Mouse (Mus musculus) kidney, adult 9 months (tissue): ENCODE data around the gene Sap30bp.
A peak's percentile ranks its signal among the peaks of the same experiment; 100 is the strongest.

ENCODE experiments used
- DNase-seq: peaks from one replicate; pipeline ENCODE4 v3.0.0; 2022

Gene Sap30bp

DNA sequence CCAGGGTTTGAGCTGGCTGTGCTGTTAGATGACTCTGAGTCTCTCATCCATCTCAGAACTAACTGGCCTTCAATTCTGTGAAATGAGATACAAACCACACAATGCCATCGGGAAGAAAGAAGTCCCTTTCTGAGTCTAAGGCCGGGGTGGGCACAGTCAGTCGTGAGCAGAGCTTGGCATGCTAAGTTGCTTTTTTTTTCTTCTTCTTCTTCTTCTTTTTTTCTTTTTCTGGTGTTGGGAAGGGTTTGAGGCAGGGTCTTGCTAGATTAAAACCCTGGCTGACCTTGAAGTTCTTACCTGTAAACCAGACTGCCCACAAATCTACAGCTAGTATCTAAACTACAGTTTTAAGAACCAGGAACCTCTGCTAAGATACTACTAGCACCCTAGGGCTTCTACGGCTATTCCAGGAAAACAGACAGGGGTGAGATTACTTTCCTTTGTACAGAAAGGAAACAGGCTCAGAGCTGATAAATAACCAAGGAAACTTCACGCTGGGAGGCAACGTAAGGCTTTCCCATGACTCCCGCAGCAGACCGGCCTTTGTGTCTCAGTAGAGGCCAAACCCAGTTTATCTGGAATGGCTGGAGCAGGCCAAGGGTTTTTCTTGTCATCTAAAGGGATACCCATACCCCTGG lies 71.2 kb downstream of the Sap30bp start:
- DNase-seq: no peak

GRCm38 (mm10) chr11:116004840-116005700 lies 72.0 kb downstream of the Sap30bp start:
- peak; percentile 58 for DNase-seq

- no peak for DNase-seq
Measured at GRCm38 (mm10) chr11:116005701-116006419, 72.8 kb downstream of the Sap30bp start.

DNA sequence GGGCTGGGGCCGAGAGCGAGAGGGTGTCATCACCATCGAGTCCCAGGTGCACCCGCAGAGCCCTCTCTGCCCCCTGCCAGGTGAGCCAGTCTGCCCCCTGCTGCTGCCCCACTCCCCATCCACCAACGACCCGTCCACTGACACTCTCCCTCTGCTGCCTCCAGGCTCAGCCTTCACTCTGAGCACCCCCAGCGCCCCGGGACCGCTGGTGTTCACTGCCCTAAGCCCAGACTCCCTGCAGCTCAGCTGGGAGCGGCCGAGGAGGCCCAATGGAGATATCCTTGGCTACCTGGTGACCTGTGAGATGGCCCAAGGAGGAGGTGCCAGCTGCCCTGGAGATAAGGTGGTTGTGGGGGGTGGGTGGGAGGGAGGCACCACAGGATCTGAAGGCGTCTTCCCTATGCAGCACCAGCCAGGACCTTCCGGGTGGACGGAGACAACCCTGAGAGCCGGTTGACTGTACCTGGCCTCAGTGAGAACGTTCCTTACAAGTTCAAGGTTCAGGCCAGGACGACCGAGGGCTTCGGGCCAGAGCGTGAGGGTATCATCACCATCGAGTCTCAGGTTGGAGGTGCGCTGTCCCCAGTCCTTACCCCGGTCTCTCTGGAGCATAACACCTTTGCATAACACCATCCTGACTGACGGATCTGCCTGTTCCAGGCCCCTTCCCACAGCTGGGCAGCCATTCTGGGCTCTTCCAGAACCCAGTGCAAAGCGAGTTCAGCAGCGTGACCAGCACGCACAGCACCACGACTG lies 74.2 kb downstream of the Sap30bp start:
- DNase-seq: no peak

GRCm38 (mm10) chr11:116008411-116008810 lies 75.3 kb downstream of the Sap30bp start:
- DNase-seq: no peak

DNA sequence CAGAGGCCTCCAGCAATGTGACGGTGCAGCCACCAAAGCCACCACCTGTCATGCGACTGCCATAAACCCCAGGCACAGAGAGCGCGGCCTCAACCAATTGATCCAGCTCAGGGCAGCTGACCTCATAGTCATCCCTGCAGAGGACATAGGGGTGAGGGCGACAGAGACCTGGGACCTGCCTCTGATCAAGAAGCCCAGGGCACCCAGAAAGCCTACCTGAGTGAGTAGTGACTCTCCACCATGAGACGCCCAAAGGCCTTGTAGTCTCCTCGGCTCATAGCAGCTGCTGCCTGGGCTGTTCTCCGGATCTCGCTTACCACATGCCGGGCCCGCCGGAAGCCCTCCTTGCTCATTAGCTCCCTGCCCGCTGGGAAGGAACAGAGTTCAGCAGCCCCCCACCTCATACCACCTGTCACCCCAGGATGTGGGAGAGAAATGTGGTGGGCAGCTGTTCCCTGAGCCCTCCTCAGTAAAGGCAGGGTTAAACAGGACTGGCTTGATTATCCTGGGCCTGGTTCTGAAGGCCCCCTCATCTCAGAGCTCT lies 75.8 kb downstream of the Sap30bp start:
- no peak for DNase-seq

GRCm38 (mm10) chr11:116009661-116010060 lies 76.6 kb downstream of the Sap30bp start:
- DNase-seq: no peak

DNA sequence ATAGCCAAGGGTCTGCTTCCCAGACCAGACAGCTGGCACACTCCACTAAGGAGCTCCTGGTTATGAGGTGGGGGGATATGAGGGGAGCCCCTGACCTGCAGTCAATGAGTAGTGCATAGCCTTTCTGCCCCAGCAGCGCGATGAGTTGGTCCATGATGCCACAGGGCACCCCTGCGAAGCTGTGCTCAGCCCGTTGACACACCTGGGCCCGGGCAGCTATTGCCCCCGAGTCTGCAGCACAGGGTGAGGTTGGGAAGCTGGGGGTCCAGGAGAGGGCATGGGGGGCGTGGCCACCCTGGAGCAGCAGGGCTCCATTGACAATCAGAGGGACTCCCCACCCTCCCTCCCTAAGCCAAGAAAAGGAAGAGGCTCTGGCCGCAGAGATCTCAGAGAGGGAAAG lies 77.1 kb downstream of the Sap30bp start:
- no peak for DNase-seq

DNA sequence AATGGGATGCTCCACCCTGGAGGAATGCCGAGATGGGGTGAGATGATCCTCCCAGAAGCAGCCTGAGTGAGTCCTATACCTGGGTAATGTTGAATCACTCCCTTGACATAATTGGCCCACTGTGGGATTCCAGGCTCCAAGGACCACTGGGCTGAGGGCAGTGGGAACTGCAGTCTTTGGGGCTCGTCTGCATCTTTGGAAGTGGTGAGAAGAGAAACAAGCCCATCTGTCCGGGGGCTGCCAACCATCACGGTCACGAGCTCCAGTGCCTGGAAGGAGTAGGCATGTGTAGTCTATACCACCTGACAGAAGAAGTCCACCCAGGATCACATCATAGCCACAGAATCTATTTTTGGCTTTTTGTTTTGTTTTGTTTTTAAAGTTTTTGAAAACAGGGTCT lies 77.9 kb downstream of the Sap30bp start:
- no peak for DNase-seq

DNA sequence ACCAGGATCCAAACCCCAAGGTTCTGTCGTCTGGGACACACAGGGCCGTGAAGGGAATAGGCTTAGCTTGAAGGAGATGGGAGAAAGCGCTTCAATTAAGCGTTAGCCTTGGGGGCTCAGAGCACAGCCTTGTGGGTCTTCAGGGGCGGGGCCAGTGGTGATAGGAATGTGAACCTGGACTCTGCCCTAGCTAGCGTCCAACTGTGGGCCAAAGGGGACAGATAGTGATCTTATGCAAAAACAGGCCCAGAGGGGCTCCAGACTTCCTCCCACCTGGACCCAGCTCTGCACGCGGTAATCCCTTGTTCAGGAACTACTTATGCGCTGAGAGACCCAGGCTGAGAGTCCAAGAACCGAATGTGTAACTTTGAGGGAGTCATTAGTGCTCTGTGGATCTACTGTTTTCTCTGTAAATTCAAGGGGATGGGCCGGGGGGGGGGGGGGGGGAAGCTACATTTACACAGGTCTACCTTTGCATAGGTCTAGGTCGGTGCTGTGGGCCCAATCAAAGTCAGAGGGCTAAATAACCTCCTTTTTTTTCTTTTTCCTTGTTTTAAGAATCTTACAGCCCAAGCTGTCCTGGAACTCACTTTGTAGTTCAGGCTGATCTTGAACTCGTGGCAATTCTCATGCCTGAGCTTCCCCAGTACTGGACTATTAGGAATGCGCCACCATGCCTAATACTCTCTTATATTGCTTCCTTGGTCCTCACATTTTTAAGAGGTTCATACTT lies 78.6 kb downstream of the Sap30bp start:
- DNase-seq: no peak

GRCm38 (mm10) chr11:116012262-116012947 lies 79.3 kb downstream of the Sap30bp start, which contains the start of gene Galk1:
Gene Galk1 (minus strand): TSS chr11:116012719.
- peak; percentile 96 for DNase-seq

GRCm38 (mm10) chr11:116014821-116015220 lies 81.7 kb downstream of the Sap30bp start:
- DNase-seq: no peak
